Mouse (Mus musculus): Measurements from ENCODE around the gene Mettl7b. TPM values are rescaled to one million over a fixed set of nuclear protein-coding genes. Genes with fewer than 3 reads are reported as not detected.

Mettl7b gene
- polyA plus RNA-seq, 1 experiment: not detected

- Histone ChIP-seq H3K27me3 (ENCODE audit: control insufficient read depth, insufficient read depth, low read length) (no peaks in the 10 kb centered on the region), H3K27ac (ENCODE audit: insufficient read depth, low read length) (no peak overlapping the region), H3K4me1 (ENCODE audit: control insufficient read depth, insufficient read depth, low read length) (no peaks in the 10 kb centered on the region; the same call in 1 of the 2 replicates), H3K4me3 (replicated peaks; ENCODE audit: insufficient read depth, low read depth, low read length) (no peak overlapping the region)
- DNase-seq: no peak
- 63% methylated on average over 4 of the region's 4 CpGs for WGBS
- TF ChIP-seq POLR2A (IDR thresholded peaks at IDR 0.05; ENCODE audit: borderline replicate concordance, insufficient read depth, low read length): no peak
- TF ChIP-seq CTCF (IDR thresholded peaks at IDR 0.05; ENCODE audit: borderline replicate concordance, insufficient read depth, low read depth, low read length): no peak
Measured at GRCm38 (mm10) chr10:128960142-128960541, 646 bp downstream of the Mettl7b start.

GRCm38 (mm10) chr10:128958340-128958739, 2.4 kb downstream of the Mettl7b start:
- no peaks in the 10 kb centered on the region for H3K27me3 ChIP-seq (ENCODE audit: control insufficient read depth, insufficient read depth, low read length)
- 56% methylated on average over 10 of the region's 10 CpGs for WGBS
- no peak overlapping the region for H3K4me3 ChIP-seq (replicated peaks; ENCODE audit: insufficient read depth, low read depth, low read length)
- H3K27ac ChIP-seq (ENCODE audit: insufficient read depth, low read length): no peak overlapping the region
- H3K4me1 ChIP-seq (ENCODE audit: control insufficient read depth, insufficient read depth, low read length): no peaks in the 10 kb centered on the region; the same call in 1 of the 2 replicates
- TF ChIP-seq POLR2A (IDR thresholded peaks at IDR 0.05; ENCODE audit: borderline replicate concordance, insufficient read depth, low read length): no peak
- no peak for TF ChIP-seq CTCF (IDR thresholded peaks at IDR 0.05; ENCODE audit: borderline replicate concordance, insufficient read depth, low read depth, low read length)
- no peak for DNase-seq

GRCm38 (mm10) chr10:128950208-128950887, 10.4 kb downstream of the Mettl7b start:
- Histone ChIP-seq H3K27me3 (ENCODE audit: control insufficient read depth, insufficient read depth, low read length) (no peaks in the 10 kb centered on the region), H3K27ac (ENCODE audit: insufficient read depth, low read length) (no peak overlapping the region), H3K4me1 (ENCODE audit: control insufficient read depth, insufficient read depth, low read length) (no peaks in the 10 kb centered on the region), H3K4me3 (replicated peaks; ENCODE audit: insufficient read depth, low read depth, low read length) (no peak overlapping the region)
- WGBS: 67% methylated on average over 16 of the region's 16 CpGs
- no peak for TF ChIP-seq POLR2A (IDR thresholded peaks at IDR 0.05; ENCODE audit: borderline replicate concordance, insufficient read depth, low read length)
- no peak for TF ChIP-seq CTCF (IDR thresholded peaks at IDR 0.05; ENCODE audit: borderline replicate concordance, insufficient read depth, low read depth, low read length)
- DNase-seq: no peak

- TF ChIP-seq POLR2A (IDR thresholded peaks at IDR 0.05; ENCODE audit: borderline replicate concordance, insufficient read depth, low read length): no peak
- TF ChIP-seq CTCF (IDR thresholded peaks at IDR 0.05; ENCODE audit: borderline replicate concordance, insufficient read depth, low read depth, low read length): no peak
- 96% methylated on average over 4 of the region's 4 CpGs for WGBS
- DNase-seq: no peak
- Histone ChIP-seq H3K27me3 (ENCODE audit: control insufficient read depth, insufficient read depth, low read length) (no peaks in the 10 kb centered on the region), H3K4me3 (replicated peaks; ENCODE audit: insufficient read depth, low read depth, low read length) (no peak overlapping the region), H3K4me1 (ENCODE audit: control insufficient read depth, insufficient read depth, low read length) (no peaks in the 10 kb centered on the region), H3K27ac (ENCODE audit: insufficient read depth, low read length) (no peak overlapping the region)
Measured at GRCm38 (mm10) chr10:128947496-128947895, 13.3 kb downstream of the Mettl7b start.

GRCm38 (mm10) chr10:128945675-128946074, 15.1 kb downstream of the Mettl7b start:
- peak; percentile 50 to 58 for DNase-seq
- TF ChIP-seq CTCF (IDR thresholded peaks at IDR 0.05; ENCODE audit: borderline replicate concordance, insufficient read depth, low read depth, low read length) (peak; percentile 76), POLR2A (IDR thresholded peaks at IDR 0.05; ENCODE audit: borderline replicate concordance, insufficient read depth, low read length) (no peak)
- H3K4me1 ChIP-seq (ENCODE audit: control insufficient read depth, insufficient read depth, low read length): no peaks in the 10 kb centered on the region

GRCm38 (mm10) chr10:128940475-128941061, 20.2 kb downstream of the Mettl7b start:
- H3K4me1 ChIP-seq (ENCODE audit: control insufficient read depth, insufficient read depth, low read length): peaks cover 21% of the 10 kb centered on the region
- no peaks in the 10 kb centered on the region for H3K27me3 ChIP-seq (ENCODE audit: control insufficient read depth, insufficient read depth, low read length)
- TF ChIP-seq POLR2A (IDR thresholded peaks at IDR 0.05; ENCODE audit: borderline replicate concordance, insufficient read depth, low read length): no peak
- no peak for TF ChIP-seq CTCF (IDR thresholded peaks at IDR 0.05; ENCODE audit: borderline replicate concordance, insufficient read depth, low read depth, low read length)
- no peak overlapping the region for H3K27ac ChIP-seq (ENCODE audit: insufficient read depth, low read length)
- 78% methylated on average over 10 of the region's 10 CpGs for WGBS
- DNase-seq: no peak
- no peak overlapping the region for H3K4me3 ChIP-seq (replicated peaks; ENCODE audit: insufficient read depth, low read depth, low read length)

More at GRCm38 (mm10) chr10:128945675-128946074, 15.1 kb downstream of the Mettl7b start:
- Histone ChIP-seq H3K27me3 (ENCODE audit: control insufficient read depth, insufficient read depth, low read length) (no peaks in the 10 kb centered on the region), H3K27ac (ENCODE audit: insufficient read depth, low read length) (no peak overlapping the region), H3K4me3 (replicated peaks; ENCODE audit: insufficient read depth, low read depth, low read length) (no peak overlapping the region)
- 12% methylated on average over 3 of the region's 3 CpGs for WGBS

GRCm38 (mm10) chr10:128938974-128939373, 21.8 kb downstream of the Mettl7b start:
- peak overlapping the region; percentile 4 for H3K4me3 ChIP-seq (replicated peaks; ENCODE audit: insufficient read depth, low read depth, low read length)
- peak; percentile 37 to 38 for DNase-seq
- no peaks in the 10 kb centered on the region for H3K27me3 ChIP-seq (ENCODE audit: control insufficient read depth, insufficient read depth, low read length)
- WGBS: 21% methylated on average over 5 of the region's 5 CpGs
- peak overlapping the region; percentile 52 for H3K27ac ChIP-seq (ENCODE audit: insufficient read depth, low read length)
- peaks cover 21% of the 10 kb centered on the region for H3K4me1 ChIP-seq (ENCODE audit: control insufficient read depth, insufficient read depth, low read length)
- TF ChIP-seq POLR2A (IDR thresholded peaks at IDR 0.05; ENCODE audit: borderline replicate concordance, insufficient read depth, low read length): no peak

- Histone ChIP-seq H3K4me1 (ENCODE audit: control insufficient read depth, insufficient read depth, low read length) (peaks cover 21% of the 10 kb centered on the region), H3K27ac (ENCODE audit: insufficient read depth, low read length) (peak overlapping the region; percentile 85), H3K27me3 (ENCODE audit: control insufficient read depth, insufficient read depth, low read length) (no peaks in the 10 kb centered on the region), H3K4me3 (replicated peaks; ENCODE audit: insufficient read depth, low read depth, low read length) (peak overlapping the region; percentile 30)
- WGBS: 7% methylated on average over 9 of the region's 9 CpGs
- peak; percentile 27; the same call in 1 of the 2 replicates for TF ChIP-seq POLR2A (IDR thresholded peaks at IDR 0.05; ENCODE audit: borderline replicate concordance, insufficient read depth, low read length)
- no peak for TF ChIP-seq CTCF (IDR thresholded peaks at IDR 0.05; ENCODE audit: borderline replicate concordance, insufficient read depth, low read depth, low read length)
- peak; percentile 91 to 96 for DNase-seq
Measured at GRCm38 (mm10) chr10:128938457-128938856, 22.3 kb downstream of the Mettl7b start.

All from cerebellum, adult 2 months (tissue).